Mouse (Mus musculus) frontal cortex, adult (tissue): ENCODE data around the gene Pex11b.
A peak's percentile ranks its signal among the peaks of the same experiment; 100 is the strongest.
"Not testable (repeated sequence)": the region's sequence is repeated elsewhere in the genome, so short reads cannot be mapped to it uniquely, and the experiment has no call there.

ENCODE experiments used
- ATAC-seq: cut with Nextera tagmentation; 2 replicates; pipeline ENCODE4 v1.9.2; 2017; ENCODE audit warnings: mild to moderate bottlenecking, moderate library complexity, mixed read lengths; ENCODE audit not compliant: low TSS enrichment

Pex11b gene

GRCm38 (mm10) chr3:96623201-96623600 is 12.0 kb upstream of the Pex11b start:
- no peak for ATAC-seq

- peak; percentile 97 for ATAC-seq
Measured at GRCm38 (mm10) chr3:96629729-96630600, 5.2 kb upstream of the Pex11b start, which contains the start of gene Rbm8a. Gene Rbm8a (plus strand): TSS chr3:96629933.

DNA sequence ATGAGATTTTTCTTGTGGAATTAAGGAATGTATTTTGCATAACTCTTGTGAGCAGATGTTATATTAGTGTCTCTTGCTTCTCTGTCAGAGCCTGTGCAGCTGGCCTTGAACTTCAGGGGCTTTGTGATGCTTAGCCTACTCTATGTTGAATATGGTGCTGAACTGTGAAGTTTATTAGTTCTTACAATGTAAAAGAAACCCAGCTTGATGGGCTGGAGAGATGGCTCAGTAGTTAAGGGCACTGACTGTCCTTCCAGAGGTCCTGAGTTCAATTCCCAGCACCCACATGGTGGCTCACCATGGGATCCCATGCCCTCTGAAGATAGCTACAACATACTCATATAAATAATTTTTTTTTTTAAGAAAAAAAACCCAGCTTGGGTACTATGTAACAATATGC is 3.1 kb upstream of the Pex11b start:
- ATAC-seq = no peak

- ATAC-seq = no peak
Measured at GRCm38 (mm10) chr3:96634015-96634414, 1.2 kb upstream of the Pex11b start.

GRCm38 (mm10) chr3:96635906-96636305 is 730 bp downstream of the Pex11b start:
- peak; percentile 8; the same call in 1 of the 2 replicates for ATAC-seq

GRCm38 (mm10) chr3:96636448-96636847 is 1.3 kb downstream of the Pex11b start:
- no peak for ATAC-seq

DNA sequence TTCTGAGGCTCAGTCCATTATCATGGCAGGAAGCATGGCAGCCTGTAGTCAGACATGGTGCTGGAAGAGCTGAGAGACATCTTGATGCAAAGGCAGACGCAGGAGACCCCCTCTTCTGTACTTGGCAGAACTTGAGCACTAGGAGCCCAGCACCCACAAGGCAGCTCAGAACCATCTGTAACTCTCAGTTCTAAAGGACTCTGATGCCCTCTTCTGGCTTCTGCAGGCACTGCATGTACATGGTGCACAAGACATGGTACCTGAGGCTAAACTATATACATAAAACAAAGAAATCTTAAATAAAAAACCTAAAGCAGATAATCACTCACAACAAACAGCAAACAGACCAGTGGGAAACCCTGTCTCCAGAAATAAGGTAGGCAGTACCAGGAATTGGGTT is 4.0 kb downstream of the Pex11b start:
- 0 out of 2 replicates have a peak, but pooled peaks have one; percentile 36 for ATAC-seq

- 0 out of 2 replicates have a peak, but pooled peaks have one; percentile 64 for ATAC-seq
Measured at GRCm38 (mm10) chr3:96645018-96645649, 10.0 kb downstream of the Pex11b start, which contains the start of gene Itga10. Gene Itga10 (plus strand): TSS chr3:96645584.

DNA sequence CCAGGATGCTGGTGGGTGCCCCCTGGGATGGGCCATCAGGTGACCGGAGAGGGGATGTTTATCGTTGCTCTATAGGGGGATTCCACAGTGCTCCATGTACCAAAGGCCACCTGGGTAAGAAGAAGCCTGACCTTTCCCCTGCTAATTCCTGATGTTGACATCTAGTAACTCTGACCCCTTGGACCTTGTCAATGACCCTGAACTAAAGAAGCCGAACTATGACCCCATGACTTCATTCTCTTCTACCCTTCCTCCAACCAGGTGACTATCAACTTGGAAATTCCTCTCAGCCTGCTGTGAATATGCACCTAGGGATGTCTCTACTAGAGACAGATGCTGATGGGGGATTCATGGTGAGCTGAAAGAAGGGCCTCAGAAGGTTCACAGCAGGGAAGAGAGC is 12.2 kb downstream of the Pex11b start:
- ATAC-seq = no peak

DNA sequence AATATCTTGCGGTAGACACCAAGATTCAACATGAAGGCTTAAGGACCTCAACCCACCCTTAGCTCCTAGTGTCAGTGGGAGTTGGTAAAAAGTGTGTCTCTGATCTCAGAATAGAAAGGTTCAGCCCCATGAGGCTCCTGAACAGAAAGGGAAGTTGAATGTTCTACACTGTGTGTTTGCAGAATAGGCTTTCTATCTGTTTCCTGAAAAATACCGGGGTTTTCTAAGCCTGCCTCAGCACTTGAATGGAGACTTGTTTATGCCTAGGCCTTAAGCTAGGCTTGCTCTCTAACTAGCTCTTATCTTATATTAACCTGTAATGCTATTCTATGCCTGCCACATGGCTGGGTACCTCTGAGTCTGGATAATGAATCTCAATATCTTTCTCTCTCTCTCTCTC is 25.7 kb downstream of the Pex11b start:
- ATAC-seq = no peak

DNA sequence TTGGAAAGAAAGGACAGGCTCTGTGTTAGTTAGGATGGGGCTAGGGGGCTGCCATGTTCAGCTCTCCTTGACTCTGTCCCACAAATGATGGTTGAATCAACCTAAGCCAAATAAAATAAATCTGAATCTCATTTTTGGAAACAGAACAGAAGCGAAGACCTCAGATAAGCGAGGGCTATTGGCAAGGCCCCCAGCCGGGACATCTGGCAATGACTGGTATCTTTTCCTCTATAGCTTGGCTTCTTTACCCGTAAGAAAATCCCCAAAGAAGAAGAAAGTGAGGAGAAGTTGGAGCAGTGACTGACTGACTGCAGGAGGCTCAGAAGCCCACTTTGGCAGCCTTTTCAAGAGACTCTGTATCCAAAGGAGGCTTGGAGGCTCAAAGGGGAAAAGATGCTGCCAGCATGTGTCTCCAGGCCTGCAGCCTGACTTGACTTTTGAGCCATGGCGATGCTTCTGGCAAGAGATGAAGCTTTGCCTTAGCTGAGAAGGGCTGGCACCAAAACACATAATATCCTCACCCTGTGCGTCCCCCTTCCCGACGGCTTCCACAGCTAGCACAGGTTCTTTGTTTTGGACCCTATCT is 27.6 kb downstream of the Pex11b start:
- ATAC-seq = no peak

DNA sequence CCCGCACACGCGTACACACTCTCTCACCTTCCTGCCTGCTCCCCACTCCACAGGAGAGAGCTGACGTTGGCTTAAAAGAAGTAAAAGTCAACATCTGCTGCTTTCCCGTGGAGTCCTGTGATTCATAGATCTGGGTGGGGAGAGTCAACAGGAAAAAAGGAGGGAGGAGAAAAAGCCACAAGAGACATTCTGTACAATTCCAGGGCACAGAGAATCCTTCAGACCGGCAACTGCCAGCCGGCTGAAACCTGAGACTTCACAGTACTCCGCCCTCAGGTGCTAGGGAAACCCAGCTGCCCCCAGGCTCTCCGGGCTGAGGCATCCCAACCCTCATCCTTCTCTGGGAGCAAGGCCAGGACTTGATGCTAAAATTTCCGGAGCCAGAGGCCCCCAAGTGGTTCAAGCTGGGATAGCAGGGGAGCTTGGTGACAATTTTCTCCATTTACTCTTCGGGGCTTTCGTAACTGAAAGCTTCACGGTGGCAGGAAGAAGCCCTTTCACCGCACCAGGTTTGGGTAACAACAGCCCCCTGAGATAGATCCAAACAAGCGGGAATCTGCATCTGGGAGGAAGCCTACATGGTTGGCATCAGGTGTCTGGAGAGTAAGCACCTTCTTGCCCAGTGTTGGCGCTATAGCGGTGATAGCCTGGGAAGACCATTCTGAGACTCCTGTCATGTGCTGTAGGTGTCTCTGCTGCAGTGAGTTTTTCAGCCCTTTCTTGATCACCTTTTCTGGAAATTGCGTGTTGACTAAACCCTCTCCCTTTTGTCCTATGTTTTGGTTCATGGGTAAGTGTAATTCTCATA is 28.5 kb downstream of the Pex11b start:
- peak; percentile 94 for ATAC-seq

DNA sequence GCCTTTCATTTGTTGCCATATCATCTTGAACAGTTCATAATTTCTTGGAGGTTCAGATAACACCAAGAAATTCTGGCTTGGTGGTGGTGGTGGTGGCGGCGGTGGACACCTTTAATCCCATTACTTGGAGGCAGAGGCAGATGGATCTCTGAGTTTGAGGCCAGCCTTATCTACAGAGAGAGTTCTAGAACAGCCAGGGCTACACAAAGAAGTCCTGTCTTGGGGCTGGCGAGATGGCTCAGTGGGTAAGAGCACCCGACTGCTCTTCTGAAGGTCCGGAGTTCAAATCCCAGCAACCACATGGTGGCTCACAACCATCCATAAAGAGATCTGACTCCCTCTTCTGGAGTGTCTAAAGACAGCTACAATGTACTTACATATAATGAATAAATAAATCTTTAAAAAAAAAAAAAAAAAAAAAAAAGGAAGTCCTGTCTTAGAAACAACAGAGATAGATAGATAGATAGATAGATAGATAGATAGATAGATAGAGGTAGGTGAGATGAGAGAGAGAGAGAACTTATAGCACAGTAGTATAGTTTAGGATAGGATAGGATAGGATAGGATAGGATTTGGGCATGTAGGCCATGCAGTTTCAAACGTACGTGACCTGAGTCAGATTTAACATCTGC is 30.7 kb downstream of the Pex11b start:
- not testable (repeated sequence) for ATAC-seq

GRCm38 (mm10) chr3:96666916-96667315 is 31.7 kb downstream of the Pex11b start:
- no peak for ATAC-seq

DNA sequence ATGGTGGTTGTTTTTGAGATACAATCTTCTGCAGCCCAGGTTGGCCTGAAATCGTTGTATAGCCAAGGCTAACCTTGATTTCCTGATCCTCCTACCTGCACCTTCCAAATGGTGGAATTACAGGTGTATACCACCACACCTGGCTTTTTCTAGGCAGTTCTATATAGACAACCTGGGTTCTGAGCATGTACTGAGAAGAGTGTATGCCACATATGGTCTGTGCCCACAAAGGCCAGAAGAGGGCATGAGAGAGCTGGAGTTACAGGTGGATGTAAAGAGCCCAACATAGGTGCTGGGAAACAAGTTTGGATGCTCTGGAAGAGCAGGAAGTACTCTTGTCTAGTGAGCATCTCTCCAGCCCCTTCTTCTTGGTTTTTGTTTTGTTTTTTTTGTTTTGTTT is 32.1 kb downstream of the Pex11b start:
- no peak for ATAC-seq

- ATAC-seq = no peak
Measured at GRCm38 (mm10) chr3:96668424-96669067, 33.4 kb downstream of the Pex11b start.

DNA sequence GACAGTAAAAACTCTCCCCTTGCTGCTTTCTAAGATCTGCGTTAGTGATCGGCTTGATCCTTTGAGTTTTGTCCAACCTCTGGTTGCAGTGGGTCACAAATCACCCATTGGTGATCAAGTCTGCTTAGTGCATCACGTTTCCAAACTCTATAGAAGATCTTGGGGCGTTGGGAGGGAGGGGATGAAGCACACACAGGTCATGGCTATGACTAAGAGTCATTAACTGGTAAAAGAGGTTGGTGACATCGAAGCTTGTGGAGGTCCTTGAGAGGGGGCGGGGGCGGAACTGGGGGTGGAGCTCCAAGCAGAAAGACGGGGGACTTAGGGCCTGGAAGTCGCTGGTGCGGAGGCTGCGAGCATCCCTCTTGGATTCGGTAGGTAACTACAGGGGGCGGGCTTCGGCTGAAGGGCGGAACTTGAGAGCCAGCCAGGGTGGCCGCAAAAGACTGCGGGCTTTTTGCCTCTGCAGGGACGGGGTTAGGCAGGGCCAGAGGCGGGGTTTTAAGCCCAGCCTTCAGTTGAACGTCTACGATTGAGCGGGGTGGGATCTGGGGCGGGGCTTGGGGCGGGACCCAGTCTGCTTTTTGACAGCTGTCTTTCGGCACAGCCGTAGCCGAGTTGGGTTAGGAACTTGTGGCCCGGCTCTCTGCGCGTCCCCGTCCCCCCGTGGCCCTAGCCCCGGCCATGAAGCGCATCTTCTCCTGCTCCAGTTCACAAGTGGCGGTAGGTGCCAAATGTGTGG is 34.7 kb downstream of the Pex11b start, which contains the start of gene Ankrd35:
Gene Ankrd35, plus strand, starts transcription at position 405 of the 742 bp plus-strand sequence.
- peak; percentile 90 for ATAC-seq

DNA sequence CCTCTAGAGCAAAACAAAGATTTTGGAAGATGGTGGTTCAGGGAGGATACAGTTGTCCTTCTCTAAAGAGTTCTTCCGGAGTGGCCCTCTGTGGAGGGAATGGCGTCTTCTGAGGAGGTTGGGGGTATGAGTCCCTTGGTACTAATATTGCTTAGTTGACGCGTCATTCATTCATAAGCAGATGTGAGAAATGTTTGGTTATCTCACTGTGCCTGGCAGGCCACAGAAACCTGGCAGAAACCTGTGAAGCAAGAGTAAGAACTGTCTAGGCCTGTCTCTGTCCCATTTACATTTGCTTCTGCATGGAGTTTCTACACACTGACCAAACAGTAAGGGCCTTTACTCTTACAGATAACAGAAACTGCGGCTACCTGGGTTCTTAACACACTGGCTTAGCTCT is 36.3 kb downstream of the Pex11b start:
- no peak for ATAC-seq

- no peak for ATAC-seq
Measured at GRCm38 (mm10) chr3:96673514-96673913, 38.3 kb downstream of the Pex11b start.

- ATAC-seq = no peak
Measured at GRCm38 (mm10) chr3:96674442-96674841, 39.3 kb downstream of the Pex11b start.
